Mouse (Mus musculus) neutrophil, adult 5-6 weeks (primary cell): Measurements from ENCODE around the gene Shb. TPM values are rescaled to one million over a fixed set of nuclear protein-coding genes. Genes with fewer than 3 reads are reported as not detected.

Source experiments
- ATAC-seq: fragments of 151-379, 151-347 bp; 2 replicates; pipeline ENCODE4 v1.8.0; 2017; ENCODE audit warnings: mild to moderate bottlenecking, moderate TSS enrichment; ENCODE audit not compliant: insufficient number of reproducible peaks, poor library complexity, low FRiP score, severe bottlenecking; ENCODE audit errors: extremely low read depth
- total RNA-seq: library from RNA; stranded (forward); fragments of 200-1000 nt; gene quantifications from 2 replicates; pipeline ENCODE4 v1.2.3, GENCODE M21; 2017

The Shb gene
- total RNA-seq, 1 experiment from 2014 or later = 2.1 TPM

- ATAC-seq = no peak
Observed at GRCm38 (mm10) chr4:45468507-45468906, 63.8 kb downstream of the Shb start.

GRCm38 (mm10) chr4:45467115-45467912 is 65.0 kb downstream of the Shb start:
- no peak for ATAC-seq

GRCm38 (mm10) chr4:45464941-45465340 is 67.3 kb downstream of the Shb start:
- ATAC-seq = no peak

GRCm38 (mm10) chr4:45464528-45464927 is 67.7 kb downstream of the Shb start:
- no peak for ATAC-seq

- ATAC-seq = no peak
Observed at GRCm38 (mm10) chr4:45464123-45464522, 68.1 kb downstream of the Shb start.

GRCm38 (mm10) chr4:45462628-45463027 is 69.6 kb downstream of the Shb start:
- no peak for ATAC-seq

- ATAC-seq = no peak
Observed at GRCm38 (mm10) chr4:45461661-45462060, 70.6 kb downstream of the Shb start.

GRCm38 (mm10) chr4:45459375-45459774 is 72.9 kb downstream of the Shb start:
- no peak for ATAC-seq

GRCm38 (mm10) chr4:45457543-45457942 is 74.7 kb downstream of the Shb start:
- ATAC-seq = no peak

- ATAC-seq = no peak
Observed at GRCm38 (mm10) chr4:45455001-45455400, 77.3 kb downstream of the Shb start.

GRCm38 (mm10) chr4:45453271-45453851 is 78.9 kb downstream of the Shb start:
- no peak for ATAC-seq

GRCm38 (mm10) chr4:45452569-45453111 is 79.6 kb downstream of the Shb start:
- ATAC-seq = no peak

- no peak for ATAC-seq
Observed at GRCm38 (mm10) chr4:45449012-45449411, 83.3 kb downstream of the Shb start.

GRCm38 (mm10) chr4:45448481-45448880 is 83.8 kb downstream of the Shb start:
- no peak for ATAC-seq

- no peak for ATAC-seq
Observed at GRCm38 (mm10) chr4:45447196-45447595, 85.1 kb downstream of the Shb start.

GRCm38 (mm10) chr4:45445235-45445634 is 87.0 kb downstream of the Shb start:
- ATAC-seq = no peak

GRCm38 (mm10) chr4:45444813-45445212 is 87.5 kb downstream of the Shb start:
- no peak for ATAC-seq

- ATAC-seq = no peak
Observed at GRCm38 (mm10) chr4:45443652-45444051, 88.6 kb downstream of the Shb start.

GRCm38 (mm10) chr4:45442237-45442636 is 90.0 kb downstream of the Shb start:
- no peak for ATAC-seq

GRCm38 (mm10) chr4:45441778-45442177 is 90.5 kb downstream of the Shb start:
- no peak for ATAC-seq
